Mouse (Mus musculus): Measurements from ENCODE around the gene Zfp445. TPM values are rescaled to one million over a fixed set of nuclear protein-coding genes. Genes with fewer than 3 reads are reported as not detected.
"Not testable (repeated sequence)": the region's sequence is repeated elsewhere in the genome, so short reads cannot be mapped to it uniquely, and the experiment has no call there.

Gene Zfp445
- polyA plus RNA-seq, 1 experiment from 2014 or later, result 17.0 TPM

DNA sequence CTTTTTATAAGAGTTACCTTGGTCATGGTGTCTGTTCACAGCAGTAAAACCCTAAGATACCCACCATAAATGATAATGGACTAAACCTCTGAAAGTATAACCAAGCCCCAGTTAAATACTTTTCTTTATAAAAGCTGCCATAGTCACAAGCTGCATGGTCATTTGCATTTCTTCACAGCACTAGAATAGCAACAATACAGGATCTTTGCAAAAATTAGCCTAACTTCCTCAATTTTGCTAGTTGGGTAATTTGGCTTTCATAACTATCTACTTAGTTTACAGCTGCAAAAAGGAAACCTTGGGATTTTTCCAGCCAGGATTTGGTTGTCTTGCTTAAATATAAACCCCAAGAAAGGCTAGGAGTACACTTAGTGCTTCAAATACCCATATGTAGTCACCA lies 5.1 kb downstream of the Zfp445 start:
- no peak for TF ChIP-seq EP300 (optimal IDR thresholded peaks at IDR 0.05)
- no peak for TF ChIP-seq CTCF (IDR thresholded peaks at IDR 0.05; ENCODE audit: low read depth)
- Histone ChIP-seq H3K4me2 (replicated peaks; ENCODE audit: low read depth) (no peak overlapping the region), H3K27me3 (ENCODE audit: control insufficient read depth, insufficient read depth, low read length) (no peaks in the 10 kb centered on the region), H3K4me3 (ENCODE audit: low read depth, low read length) (no peak overlapping the region), H3K9ac (ENCODE audit: low read length) (no peak overlapping the region), H3K4me1 (replicated peaks; ENCODE audit: control insufficient read depth, insufficient read depth) (no peaks in the 10 kb centered on the region; the same call in 1 of the 2 replicates), H3K27ac (replicated peaks) (no peak overlapping the region), H3K36me3 (ENCODE audit: control insufficient read depth, insufficient read depth, low read length) (peaks cover 50% of the 10 kb centered on the region), H3K9me3 (ENCODE audit: control insufficient read depth, low read length) (0 out of 2 replicates have a peak, but pooled peaks cover 11% of the 10 kb centered on the region)
- no peak for ATAC-seq (ENCODE audit: low FRiP score, low TSS enrichment)
- DNase-seq (ENCODE audit: low spot score), result no peak

DNA sequence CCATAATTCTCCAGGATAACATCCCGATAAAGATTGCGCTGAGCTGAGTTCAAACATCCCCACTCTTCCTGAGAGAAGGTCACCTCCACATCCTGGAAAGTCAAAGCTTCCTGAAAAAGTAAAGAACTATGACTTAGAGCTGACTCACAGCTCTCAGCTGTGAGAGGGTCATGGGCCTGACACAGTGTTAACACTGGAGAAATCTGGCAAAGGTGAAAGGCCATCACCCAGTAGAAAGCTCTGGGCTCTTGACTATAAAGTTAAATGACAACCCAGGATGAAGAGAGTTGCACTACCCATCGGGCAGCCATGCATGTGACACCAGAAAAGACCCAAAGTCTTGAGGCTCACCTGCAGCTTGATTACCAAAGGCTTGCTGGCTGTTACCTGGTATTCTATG lies 9.1 kb downstream of the Zfp445 start:
- peaks cover 74% of the 10 kb centered on the region for H3K36me3 ChIP-seq (ENCODE audit: control insufficient read depth, insufficient read depth, low read length)
- WGBS, result 96% methylated on average over 3 of the region's 3 CpGs
- H3K9me3 ChIP-seq (ENCODE audit: control insufficient read depth, low read length), result peaks cover 15% of the 10 kb centered on the region; the same call in 1 of the 2 replicates
- TF ChIP-seq EP300 (optimal IDR thresholded peaks at IDR 0.05) (no peak), CTCF (IDR thresholded peaks at IDR 0.05; ENCODE audit: low read depth) (no peak)
- no peak overlapping the region for H3K4me3 ChIP-seq (ENCODE audit: low read depth, low read length)
- no peak overlapping the region for H3K27ac ChIP-seq (replicated peaks)
- H3K9ac ChIP-seq (ENCODE audit: low read length), result no peak overlapping the region
- no peak overlapping the region for H3K4me2 ChIP-seq (replicated peaks; ENCODE audit: low read depth)
- no peaks in the 10 kb centered on the region for H3K27me3 ChIP-seq (ENCODE audit: control insufficient read depth, insufficient read depth, low read length)
- ATAC-seq (ENCODE audit: low FRiP score, low TSS enrichment) (no peak), DNase-seq (ENCODE audit: low spot score) (no peak)
- H3K4me1 ChIP-seq (replicated peaks; ENCODE audit: control insufficient read depth, insufficient read depth), result no peaks in the 10 kb centered on the region

DNA sequence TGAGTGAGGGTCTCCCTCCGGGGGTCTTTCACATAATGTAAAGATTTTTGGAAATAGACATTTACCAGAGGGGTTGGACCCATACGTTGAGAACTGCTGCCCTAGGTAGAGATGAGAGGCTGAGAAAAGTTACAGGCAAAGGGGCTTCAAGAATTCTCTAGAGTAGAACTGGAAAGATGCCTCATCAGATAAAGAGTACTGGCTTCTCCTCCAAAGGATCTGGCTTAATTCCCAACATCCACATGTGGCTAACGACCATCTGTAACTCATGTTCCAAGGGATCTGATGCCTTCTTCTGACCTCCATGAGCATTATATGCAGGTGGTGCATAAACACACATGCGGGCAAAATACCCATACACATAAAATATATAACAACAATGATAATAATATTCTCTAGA lies 10.2 kb downstream of the Zfp445 start:
- no peak overlapping the region for H3K9ac ChIP-seq (ENCODE audit: low read length)
- 96% methylated on average over 4 of the region's 4 CpGs for WGBS
- no peak for ATAC-seq (ENCODE audit: low FRiP score, low TSS enrichment)

DNA sequence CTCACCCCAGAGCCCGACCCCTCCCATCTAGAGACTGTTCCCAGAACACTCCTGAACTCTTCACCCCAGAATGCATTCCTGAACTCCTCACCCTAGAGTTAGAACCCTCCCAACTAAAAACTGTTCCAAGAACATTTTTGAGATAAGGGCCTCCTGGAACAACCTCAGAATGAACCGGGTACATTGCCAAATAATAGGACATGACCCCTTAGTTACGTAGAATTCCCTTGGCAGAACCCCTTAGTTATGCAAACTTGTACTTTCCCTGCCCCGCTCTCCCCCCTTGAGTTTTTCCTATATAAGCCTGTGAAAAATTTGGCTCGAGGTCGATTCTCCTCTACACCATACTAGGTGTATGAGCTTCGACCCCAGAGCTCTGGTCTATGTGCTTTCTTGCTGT lies 10.7 kb downstream of the Zfp445 start:
- H3K9ac ChIP-seq (ENCODE audit: low read length); ATAC-seq (ENCODE audit: low FRiP score, low TSS enrichment); H3K4me2 ChIP-seq (replicated peaks; ENCODE audit: low read depth); H3K27me3 ChIP-seq (ENCODE audit: control insufficient read depth, insufficient read depth, low read length); H3K27ac ChIP-seq (replicated peaks); H3K4me3 ChIP-seq (ENCODE audit: low read depth, low read length); H3K9me3 ChIP-seq (ENCODE audit: control insufficient read depth, low read length); DNase-seq (ENCODE audit: low spot score); H3K4me1 ChIP-seq (replicated peaks; ENCODE audit: control insufficient read depth, insufficient read depth): not testable (repeated sequence)
- H3K36me3 ChIP-seq (ENCODE audit: control insufficient read depth, insufficient read depth, low read length), result peaks cover 67% of the 10 kb centered on the region
- 80% methylated on average over 2 of the region's 7 CpGs for WGBS

More for the DNA sequence above, 10.2 kb downstream of the Zfp445 start:
- Histone ChIP-seq H3K4me2 (replicated peaks; ENCODE audit: low read depth) (no peak overlapping the region), H3K4me3 (ENCODE audit: low read depth, low read length) (no peak overlapping the region), H3K4me1 (replicated peaks; ENCODE audit: control insufficient read depth, insufficient read depth) (no peaks in the 10 kb centered on the region), H3K27me3 (ENCODE audit: control insufficient read depth, insufficient read depth, low read length) (no peaks in the 10 kb centered on the region), H3K36me3 (ENCODE audit: control insufficient read depth, insufficient read depth, low read length) (peaks cover 68% of the 10 kb centered on the region), H3K9me3 (ENCODE audit: control insufficient read depth, low read length) (peaks cover 7% of the 10 kb centered on the region; the same call in 1 of the 2 replicates), H3K27ac (replicated peaks) (no peak overlapping the region)
- no peak for DNase-seq (ENCODE audit: low spot score)
- TF ChIP-seq CTCF (IDR thresholded peaks at IDR 0.05; ENCODE audit: low read depth), result no peak
- TF ChIP-seq EP300 (optimal IDR thresholded peaks at IDR 0.05), result no peak

DNA sequence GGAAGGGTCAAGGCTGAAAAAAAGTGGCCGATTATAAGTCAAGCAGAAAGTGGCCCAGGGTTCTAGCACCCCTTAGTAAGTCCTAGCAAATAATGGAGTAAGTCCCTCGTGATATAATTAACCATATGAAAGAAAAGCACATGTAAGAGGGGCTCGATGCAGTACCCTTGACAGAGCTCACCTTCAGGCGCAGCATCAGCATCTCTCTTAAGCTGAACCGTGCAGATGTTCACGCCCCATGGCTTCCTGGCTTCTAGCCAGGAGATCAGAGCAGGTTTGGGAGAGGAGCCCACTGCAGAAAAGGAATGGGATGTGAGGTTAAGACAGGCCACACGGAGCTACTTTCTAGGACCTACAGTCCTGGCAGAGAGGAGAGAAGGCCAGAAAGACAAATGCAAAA lies 11.3 kb downstream of the Zfp445 start:
- H3K4me2 ChIP-seq (replicated peaks; ENCODE audit: low read depth), result no peak overlapping the region
- peaks cover 6% of the 10 kb centered on the region; the same call in 1 of the 2 replicates for H3K9me3 ChIP-seq (ENCODE audit: control insufficient read depth, low read length)
- no peak for TF ChIP-seq CTCF (IDR thresholded peaks at IDR 0.05; ENCODE audit: low read depth)
- TF ChIP-seq EP300 (optimal IDR thresholded peaks at IDR 0.05), result no peak
- 91% methylated on average over 7 of the region's 7 CpGs for WGBS
- peaks cover 63% of the 10 kb centered on the region for H3K36me3 ChIP-seq (ENCODE audit: control insufficient read depth, insufficient read depth, low read length)
- H3K27ac ChIP-seq (replicated peaks), result no peak overlapping the region
- no peaks in the 10 kb centered on the region for H3K4me1 ChIP-seq (replicated peaks; ENCODE audit: control insufficient read depth, insufficient read depth)
- H3K4me3 ChIP-seq (ENCODE audit: low read depth, low read length), result no peak overlapping the region
- no peaks in the 10 kb centered on the region for H3K27me3 ChIP-seq (ENCODE audit: control insufficient read depth, insufficient read depth, low read length)
- H3K9ac ChIP-seq (ENCODE audit: low read length), result no peak overlapping the region
- ATAC-seq (ENCODE audit: low FRiP score, low TSS enrichment) (no peak), DNase-seq (ENCODE audit: low spot score) (no peak)

DNA sequence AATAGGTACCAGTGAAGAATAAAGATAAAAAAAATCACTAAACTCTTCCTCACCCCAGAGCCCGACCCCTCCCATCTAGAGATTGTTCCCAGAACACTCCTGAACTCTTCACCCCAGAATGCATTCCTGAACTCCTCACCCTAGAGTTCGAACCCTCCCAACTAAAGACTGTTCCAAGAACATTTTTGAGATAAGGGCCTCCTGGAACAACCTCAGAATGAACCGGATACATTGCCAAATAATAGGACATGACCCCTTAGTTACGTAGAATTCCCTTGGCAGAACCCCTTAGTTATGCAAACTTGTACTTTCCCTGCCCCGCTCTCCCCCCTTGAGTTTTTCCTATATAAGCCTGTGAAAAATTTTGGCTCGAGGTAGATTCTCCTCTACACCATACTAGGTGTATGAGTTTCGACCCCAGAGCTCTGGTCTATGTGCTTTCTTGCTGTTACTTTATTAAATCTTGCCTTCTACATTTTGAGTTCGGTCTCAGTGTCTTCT lies 17.9 kb downstream of the Zfp445 start:
- DNase-seq (ENCODE audit: low spot score); ATAC-seq (ENCODE audit: low FRiP score, low TSS enrichment); H3K27ac ChIP-seq (replicated peaks); H3K4me2 ChIP-seq (replicated peaks; ENCODE audit: low read depth); H3K9me3 ChIP-seq (ENCODE audit: control insufficient read depth, low read length); H3K4me3 ChIP-seq (ENCODE audit: low read depth, low read length); H3K9ac ChIP-seq (ENCODE audit: low read length); H3K27me3 ChIP-seq (ENCODE audit: control insufficient read depth, insufficient read depth, low read length); H3K4me1 ChIP-seq (replicated peaks; ENCODE audit: control insufficient read depth, insufficient read depth): not testable (repeated sequence)
- 82% methylated on average over 4 of the region's 8 CpGs for WGBS
- peaks cover 13% of the 10 kb centered on the region for H3K36me3 ChIP-seq (ENCODE audit: control insufficient read depth, insufficient read depth, low read length)
